ENCODE assay signal across 9 mouse cellular contexts in the genomic region with DNA sequence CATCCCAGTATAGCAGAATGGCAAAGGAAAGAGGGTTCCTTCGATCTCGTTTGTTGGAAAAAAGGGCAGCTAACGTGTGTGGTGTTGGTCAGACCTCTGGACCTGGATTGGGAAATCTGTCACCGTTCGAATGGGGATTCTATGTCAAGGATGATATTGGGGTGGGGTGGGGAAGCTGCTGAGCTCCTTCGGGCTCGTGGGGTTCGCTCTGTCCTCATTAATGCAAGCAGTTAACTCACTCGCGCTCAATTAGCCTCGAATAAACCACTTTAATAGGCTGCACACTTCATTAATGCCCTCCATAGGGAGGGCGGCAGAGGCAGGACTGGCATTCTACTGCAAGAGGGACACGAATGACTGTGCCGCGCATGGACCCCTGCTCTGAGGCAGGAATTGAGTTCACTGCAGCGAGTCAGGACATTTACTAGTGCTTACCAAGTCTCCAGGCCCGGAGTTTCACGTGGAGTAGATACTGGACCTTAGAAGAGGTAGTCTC. TPM values are rescaled to one million over a fixed set of nuclear protein-coding genes. Genes with fewer than 3 reads are reported as not detected.
DNase-seq lines count a peak whose midpoint lies in the region; ATAC-seq and TF ChIP-seq lines count a peak whose summit lies in the region.
"Had no signal": no experiment of that assay in that cellular context is flagged by ENCODE, and none has a peak within 500 bp of the region (broad histone marks: within the 10 kb centered on the region; RNA-seq: fewer than 3 reads in every experiment).

No protein-coding gene starts in this region.

- no peaks in the 10 kb centered on the region for H3K36me3 ChIP-seq in kidney, postnatal 0 days (ENCODE audit: insufficient read depth, low read length)
- H3K36me3 ChIP-seq in embryonic facial prominence, embryonic 13.5 days = 0 out of 2 replicates have a peak, but pooled peaks cover 3% of the 10 kb centered on the region
- no peaks in the 10 kb centered on the region for H3K36me3 ChIP-seq in hindbrain, embryonic 12.5 days
- no peaks in the 10 kb centered on the region for H3K36me3 ChIP-seq in neural tube, embryonic 12.5 days
- H3K36me3 ChIP-seq: midbrain, embryonic 12.5 days had no signal

- peak overlapping the region; percentile 62 for H3K4me2 ChIP-seq in kidney, postnatal 0 days (ENCODE audit: low read length)
- H3K4me2 ChIP-seq in embryonic facial prominence, embryonic 13.5 days = peak overlapping the region; percentile 72
- 0 out of 2 replicates have a peak overlapping the region, but pooled peaks have one; percentile 14 for H3K4me2 ChIP-seq in hindbrain, embryonic 12.5 days (replicated peaks)
- peak overlapping the region; percentile 19 for H3K4me2 ChIP-seq in neural tube, embryonic 12.5 days (replicated peaks)
- H3K4me2 ChIP-seq: midbrain, embryonic 12.5 days had no signal

- no peak overlapping the region for H3K27ac ChIP-seq in kidney, postnatal 0 days
- H3K27ac ChIP-seq in embryonic facial prominence, embryonic 13.5 days = peak overlapping the region; percentile 90
- H3K27ac ChIP-seq in hindbrain, embryonic 12.5 days = no peak overlapping the region
- H3K27ac ChIP-seq in neural tube, embryonic 12.5 days = no peak overlapping the region
- H3K27ac ChIP-seq: midbrain, embryonic 12.5 days had no signal

- no peaks in the 10 kb centered on the region for H3K9me3 ChIP-seq in kidney, postnatal 0 days (replicated peaks; ENCODE audit: low read length)
- no peaks in the 10 kb centered on the region for H3K9me3 ChIP-seq in embryonic facial prominence, embryonic 13.5 days
- H3K9me3 ChIP-seq in hindbrain, embryonic 12.5 days (replicated peaks) = no peaks in the 10 kb centered on the region
- H3K9me3 ChIP-seq in neural tube, embryonic 12.5 days = no peaks in the 10 kb centered on the region
- H3K9me3 ChIP-seq: midbrain, embryonic 12.5 days had no signal

- peak overlapping the region; percentile 39 for H3K4me3 ChIP-seq in kidney, postnatal 0 days (replicated peaks; ENCODE audit: low read depth, low read length)
- H3K4me3 ChIP-seq in embryonic facial prominence, embryonic 13.5 days = peak overlapping the region; percentile 64
- H3K4me3 ChIP-seq in hindbrain, embryonic 12.5 days = peak overlapping the region; percentile 36
- H3K4me3 ChIP-seq in neural tube, embryonic 12.5 days = peak overlapping the region; percentile 2; the same call in 1 of the 2 replicates
- H3K4me3 ChIP-seq: midbrain, embryonic 12.5 days had no signal

- WGBS in kidney, postnatal 0 days = 10% methylated on average over 18 of the region's 18 CpGs
- 2% methylated on average over 18 of the region's 18 CpGs for WGBS in embryonic facial prominence, embryonic 13.5 days
- 2% methylated on average over 18 of the region's 18 CpGs for WGBS in hindbrain, embryonic 12.5 days
- WGBS in neural tube, embryonic 12.5 days = under 1% methylated on average over 18 of the region's 18 CpGs

- H3K4me1 ChIP-seq in kidney, postnatal 0 days (replicated peaks; ENCODE audit: insufficient read depth, low read length) = peaks cover 10% of the 10 kb centered on the region; the same call in 1 of the 2 replicates
- peaks cover 45% of the 10 kb centered on the region for H3K4me1 ChIP-seq in embryonic facial prominence, embryonic 13.5 days
- H3K4me1 ChIP-seq in hindbrain, embryonic 12.5 days = peaks cover 22% of the 10 kb centered on the region
- peaks cover 8% of the 10 kb centered on the region for H3K4me1 ChIP-seq in neural tube, embryonic 12.5 days

- no peak for ATAC-seq in kidney, postnatal 0 days (replicated peaks; ENCODE audit: low FRiP score, low read depth)
- ATAC-seq in embryonic facial prominence, embryonic 13.5 days (ENCODE audit: insufficient number of reproducible peaks, insufficient read depth, low FRiP score, low TSS enrichment, low read depth) = no peak
- ATAC-seq in hindbrain, embryonic 12.5 days (ENCODE audit: low FRiP score) = no peak
- ATAC-seq in neural tube, embryonic 12.5 days (ENCODE audit: low FRiP score, low read depth) = peak; percentile 45

- no peak overlapping the region for H3K9ac ChIP-seq in kidney, postnatal 0 days (ENCODE audit: low read depth, low read length)
- peak overlapping the region; percentile 90 for H3K9ac ChIP-seq in embryonic facial prominence, embryonic 13.5 days
- H3K9ac ChIP-seq in hindbrain, embryonic 12.5 days = no peak overlapping the region
- H3K9ac ChIP-seq in neural tube, embryonic 12.5 days = no peak overlapping the region
- H3K9ac ChIP-seq: midbrain, embryonic 12.5 days had no signal

- H3K27me3 ChIP-seq in kidney, postnatal 0 days (ENCODE audit: insufficient read depth, low read length) = peaks cover 71% of the 10 kb centered on the region
- H3K27me3 ChIP-seq in embryonic facial prominence, embryonic 13.5 days = peaks cover 96% of the 10 kb centered on the region
- H3K27me3 ChIP-seq in hindbrain, embryonic 12.5 days = peaks cover 99% of the 10 kb centered on the region
- H3K27me3 ChIP-seq in neural tube, embryonic 12.5 days (replicated peaks) = peaks cover 100% of the 10 kb centered on the region

- peak; percentile 24 for DNase-seq in kidney, postnatal 0 days (ENCODE audit: low spot score)
- no peak for DNase-seq in kidney, adult 9 months
- no peak for DNase-seq in adrenal gland, adult 18-20 months (ENCODE audit: low spot score in 2 of 2)
- no peak for DNase-seq in thymus, adult 18-20 months
- DNase-seq: right cerebral cortex, postnatal 14 days had no signal

- no peak for TF ChIP-seq CTCF in kidney, postnatal 0 days (IDR thresholded peaks at IDR 0.05; ENCODE audit: low read depth)

RNA-seq across cellular contexts. Expression of a gene that starts 6.2 kb away (rescaled TPM):
- polyA plus RNA-seq in kidney, postnatal 0 days (2015; fragmentation: Nextera tagmentation; extraction: Ambion mirVana) = 8.9 and 12.1 TPM in 2 replicates
- 165 TPM in 2 replicates for polyA plus RNA-seq in embryonic facial prominence, embryonic 13.5 days (2015; fragmentation: Nextera tagmentation; extraction: Ambion mirVana)
- 19.7 and 37.7 TPM in 2 replicates for polyA plus RNA-seq in hindbrain, embryonic 12.5 days (2016; fragmentation: Nextera tagmentation; extraction: Ambion mirVana)
- 10.1 and 14.0 TPM in 2 replicates for polyA plus RNA-seq in neural tube, embryonic 12.5 days (2016; fragmentation: Nextera tagmentation; extraction: Ambion mirVana)
- total RNA-seq in adrenal gland, adult 18-20 months (2021) = 1 to 10 TPM; 2.5 to 4.4 TPM

Comparison
In these comparisons a context has a peak if more than half of its experiments do, and no peak if none do; other contexts are left out.
1. H3K4me2 ChIP-seq: peak in every context shown above with its lines; median percentile 72 in embryonic facial prominence, embryonic 13.5 days; 62 in kidney, postnatal 0 days; 19 in neural tube, embryonic 12.5 days; 14 in hindbrain, embryonic 12.5 days.
2. H3K4me3 ChIP-seq: peak in every context shown above with its lines; median percentile 64 in embryonic facial prominence, embryonic 13.5 days; 39 in kidney, postnatal 0 days; 36 in hindbrain, embryonic 12.5 days; 2 in neural tube, embryonic 12.5 days.